In the genomic region with DNA sequence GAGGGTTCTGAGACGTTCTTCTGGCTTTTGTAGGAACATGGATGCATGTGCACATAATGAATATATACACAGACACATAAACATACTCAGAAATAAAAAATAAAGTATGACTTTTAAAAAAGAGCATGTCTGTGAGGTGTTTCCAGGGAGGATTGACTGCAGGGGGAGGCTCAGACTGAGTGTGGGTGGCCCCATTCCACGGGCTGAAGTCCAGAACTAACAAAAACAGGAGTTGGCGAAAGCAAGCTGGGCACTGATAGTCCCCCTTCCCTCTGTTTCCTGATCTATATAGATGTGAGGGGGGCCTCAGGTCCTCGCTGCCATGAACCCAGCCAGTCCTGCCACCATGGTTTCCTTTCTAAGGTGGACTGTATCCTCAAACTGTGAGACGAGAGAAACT, we compare ENCODE assay signal across 28 mouse cellular contexts. TPM values are rescaled to one million over a fixed set of nuclear protein-coding genes. Genes with fewer than 3 reads are reported as not detected.
DNase-seq lines count a peak whose midpoint lies in the region; ATAC-seq and TF ChIP-seq lines count a peak whose summit lies in the region.
"Had no signal": no experiment of that assay in that cellular context is flagged by ENCODE, and none has a peak within 500 bp of the region (broad histone marks: within the 10 kb centered on the region; RNA-seq: fewer than 3 reads in every experiment).

No protein-coding gene starts in this region.

- 50% methylated on average over 5 of the region's 5 CpGs for WGBS in embryonic facial prominence, embryonic 13.5 days
- 79% methylated on average over 5 of the region's 5 CpGs for WGBS in embryonic facial prominence, embryonic 10.5 days
- WGBS in kidney, adult 2 months: 73% methylated on average over 5 of the region's 5 CpGs
- WGBS in limb, embryonic 13.5 days: 48% methylated on average over 5 of the region's 5 CpGs
- 81% methylated on average over 5 of the region's 5 CpGs for WGBS in limb, embryonic 10.5 days
- 70% methylated on average over 5 of the region's 5 CpGs for WGBS in neural tube, embryonic 15.5 days

- no peaks in the 10 kb centered on the region for H3K36me3 ChIP-seq in embryonic facial prominence, embryonic 13.5 days
- H3K36me3 ChIP-seq in embryonic facial prominence, embryonic 10.5 days (replicated peaks): no peaks in the 10 kb centered on the region
- no peaks in the 10 kb centered on the region for H3K36me3 ChIP-seq in kidney, adult 2 months (ENCODE audit: control insufficient read depth, insufficient read depth, low read length)
- H3K36me3 ChIP-seq in limb, embryonic 13.5 days: no peaks in the 10 kb centered on the region
- H3K36me3 ChIP-seq in limb, embryonic 10.5 days: no peaks in the 10 kb centered on the region
- H3K36me3 ChIP-seq in neural tube, embryonic 15.5 days: no peaks in the 10 kb centered on the region
- H3K36me3 ChIP-seq: embryonic facial prominence, embryonic 15.5 days; forebrain, embryonic 12.5 days; heart, embryonic 12.5 days; hindbrain, embryonic 15.5 days; kidney, embryonic 15.5 days; liver, embryonic 15.5 days; neural tube, embryonic 12.5 days had no signal

- TF ChIP-seq POLR2A in kidney, adult 2 months (IDR thresholded peaks at IDR 0.05; ENCODE audit: low read depth, low read length): no peak

- H3K4me2 ChIP-seq in embryonic facial prominence, embryonic 13.5 days: no peak overlapping the region; the same call in 1 of the 2 replicates
- H3K4me2 ChIP-seq in limb, embryonic 13.5 days (replicated peaks): 0 out of 2 replicates have a peak overlapping the region, but pooled peaks have one; percentile 14
- no peak overlapping the region for H3K4me2 ChIP-seq in neural tube, embryonic 15.5 days
- H3K4me2 ChIP-seq: embryonic facial prominence, embryonic 15.5 days; forebrain, embryonic 12.5 days; heart, embryonic 12.5 days; hindbrain, embryonic 15.5 days; kidney, embryonic 15.5 days; liver, embryonic 15.5 days; lung, embryonic 14.5 days; neural tube, embryonic 12.5 days had no signal

- H3K27ac ChIP-seq in embryonic facial prominence, embryonic 13.5 days: 0 out of 2 replicates have a peak overlapping the region, but pooled peaks have one; percentile 44
- H3K27ac ChIP-seq in embryonic facial prominence, embryonic 10.5 days (replicated peaks): no peak overlapping the region
- no peak overlapping the region for H3K27ac ChIP-seq in kidney, adult 2 months (ENCODE audit: insufficient read depth, low read depth, low read length)
- H3K27ac ChIP-seq in limb, embryonic 13.5 days: no peak overlapping the region
- H3K27ac ChIP-seq in limb, embryonic 10.5 days: no peak overlapping the region
- no peak overlapping the region for H3K27ac ChIP-seq in neural tube, embryonic 15.5 days (replicated peaks)
- H3K27ac ChIP-seq: embryonic facial prominence, embryonic 15.5 days; forebrain, embryonic 12.5 days; heart, adult 2 months; hindbrain, embryonic 15.5 days; kidney, embryonic 15.5 days; liver, embryonic 15.5 days; neural tube, embryonic 12.5 days had no signal

- DNase-seq in embryonic facial prominence, embryonic 10.5 days (ENCODE audit: low spot score): no peak
- peak; percentile 23 for DNase-seq in kidney, adult 2 months
- DNase-seq in kidney, adult 8-10 months: no peak
- no peak for DNase-seq in limb, embryonic 10.5 days (ENCODE audit: low spot score)
- DNase-seq: adrenal gland, postnatal 10 days; cerebellum, adult 8-10 months; gastrocnemius, postnatal 36 days; heart, adult 2 months; heart, postnatal 4 days; layer of hippocampus, adult 9-11 months; lung, embryonic 14.5 days; lung, postnatal 14 days; retina, postnatal 1 day; right cerebral cortex, postnatal 14 days; thymus, postnatal 4 days had no signal

- H3K9ac ChIP-seq in embryonic facial prominence, embryonic 13.5 days: no peak overlapping the region
- no peak overlapping the region for H3K9ac ChIP-seq in limb, embryonic 13.5 days
- no peak overlapping the region for H3K9ac ChIP-seq in neural tube, embryonic 15.5 days (replicated peaks)
- H3K9ac ChIP-seq: embryonic facial prominence, embryonic 15.5 days; forebrain, embryonic 12.5 days; heart, embryonic 12.5 days; hindbrain, embryonic 15.5 days; kidney, embryonic 15.5 days; liver, embryonic 15.5 days; lung, embryonic 14.5 days; neural tube, embryonic 12.5 days had no signal

- H3K4me3 ChIP-seq in embryonic facial prominence, embryonic 13.5 days: no peak overlapping the region
- no peak overlapping the region for H3K4me3 ChIP-seq in embryonic facial prominence, embryonic 10.5 days
- no peak overlapping the region for H3K4me3 ChIP-seq in kidney, adult 2 months (ENCODE audit: insufficient read depth, low read depth, low read length)
- no peak overlapping the region for H3K4me3 ChIP-seq in limb, embryonic 13.5 days
- H3K4me3 ChIP-seq in limb, embryonic 10.5 days: no peak overlapping the region
- H3K4me3 ChIP-seq in neural tube, embryonic 15.5 days (replicated peaks): no peak overlapping the region
- H3K4me3 ChIP-seq: embryonic facial prominence, embryonic 15.5 days; forebrain, embryonic 12.5 days; heart, adult 2 months; heart, embryonic 12.5 days; hindbrain, embryonic 15.5 days; kidney, embryonic 15.5 days; liver, embryonic 15.5 days; neural tube, embryonic 12.5 days had no signal

- no peak for TF ChIP-seq CTCF in kidney, adult 2 months (conservative IDR thresholded peaks at IDR 0.05; ENCODE audit: insufficient read depth, insufficient read length, low read depth, low read length)

- peaks cover 15% of the 10 kb centered on the region for H3K4me1 ChIP-seq in embryonic facial prominence, embryonic 13.5 days
- 0 out of 2 replicates have a peak, but pooled peaks cover 3% of the 10 kb centered on the region for H3K4me1 ChIP-seq in embryonic facial prominence, embryonic 10.5 days
- H3K4me1 ChIP-seq in kidney, adult 2 months (ENCODE audit: control insufficient read depth, insufficient read depth, low read length): no peaks in the 10 kb centered on the region
- peaks cover 15% of the 10 kb centered on the region; the same call in 1 of the 2 replicates for H3K4me1 ChIP-seq in limb, embryonic 13.5 days
- H3K4me1 ChIP-seq in limb, embryonic 10.5 days: peaks cover 2% of the 10 kb centered on the region; the same call in 1 of the 2 replicates
- H3K4me1 ChIP-seq in neural tube, embryonic 15.5 days: peaks cover 5% of the 10 kb centered on the region; the same call in 1 of the 2 replicates
- H3K4me1 ChIP-seq: forebrain, embryonic 12.5 days; hindbrain, embryonic 15.5 days; liver, embryonic 15.5 days; neural tube, embryonic 12.5 days had no signal

- H3K9me3 ChIP-seq in embryonic facial prominence, embryonic 13.5 days: no peaks in the 10 kb centered on the region
- H3K9me3 ChIP-seq in embryonic facial prominence, embryonic 10.5 days: no peaks in the 10 kb centered on the region
- H3K9me3 ChIP-seq in limb, embryonic 13.5 days: no peaks in the 10 kb centered on the region
- H3K9me3 ChIP-seq in limb, embryonic 10.5 days (replicated peaks): no peaks in the 10 kb centered on the region
- no peaks in the 10 kb centered on the region for H3K9me3 ChIP-seq in neural tube, embryonic 15.5 days (replicated peaks)
- H3K9me3 ChIP-seq: embryonic facial prominence, embryonic 15.5 days; forebrain, embryonic 12.5 days; G1E; heart, embryonic 12.5 days; hindbrain, embryonic 15.5 days; kidney, embryonic 15.5 days; liver, embryonic 15.5 days; neural tube, embryonic 12.5 days had no signal

- H3K27me3 ChIP-seq in embryonic facial prominence, embryonic 13.5 days: no peaks in the 10 kb centered on the region
- H3K27me3 ChIP-seq in embryonic facial prominence, embryonic 10.5 days (replicated peaks; ENCODE audit: low read depth, poor library complexity, severe bottlenecking): no peaks in the 10 kb centered on the region
- no peaks in the 10 kb centered on the region for H3K27me3 ChIP-seq in kidney, adult 2 months (replicated peaks; ENCODE audit: control insufficient read depth, insufficient read depth, low read length)
- H3K27me3 ChIP-seq in limb, embryonic 13.5 days: no peaks in the 10 kb centered on the region
- H3K27me3 ChIP-seq in limb, embryonic 10.5 days (ENCODE audit: low read depth, poor library complexity, severe bottlenecking): no peaks in the 10 kb centered on the region
- H3K27me3 ChIP-seq in neural tube, embryonic 15.5 days (replicated peaks): no peaks in the 10 kb centered on the region
- H3K27me3 ChIP-seq: embryonic facial prominence, embryonic 15.5 days; forebrain, embryonic 12.5 days; heart, embryonic 12.5 days; hindbrain, embryonic 15.5 days; kidney, embryonic 15.5 days; liver, embryonic 15.5 days; neural tube, embryonic 12.5 days had no signal

- ATAC-seq in embryonic facial prominence, embryonic 13.5 days (ENCODE audit: insufficient number of reproducible peaks, insufficient read depth, low FRiP score, low TSS enrichment, low read depth): no peak
- ATAC-seq in limb, embryonic 13.5 days (ENCODE audit: low FRiP score, low read depth): no peak
- peak; percentile 59; the same call in 1 of the 2 replicates for ATAC-seq in neural tube, embryonic 15.5 days (ENCODE audit: low FRiP score)
- ATAC-seq: intestine, postnatal 0 days; midbrain, embryonic 16.5 days had no signal

RNA-seq across cellular contexts. Expression of gene Zfp277, which starts 57.9 kb away (rescaled TPM):
- 37.9 and 39.3 TPM in 2 replicates for polyA plus RNA-seq in embryonic facial prominence, embryonic 13.5 days (2015; fragmentation: Nextera tagmentation; extraction: Ambion mirVana)
- polyA plus RNA-seq in embryonic facial prominence, embryonic 10.5 days (2016; fragmentation: Nextera tagmentation; extraction: Ambion mirVana): 39.0 and 39.9 TPM in 2 replicates
- 5.9 and 7.3 TPM in 2 replicates for polyA plus RNA-seq in kidney, adult 2 months (2012; rRNA removed)
- polyA plus RNA-seq in limb, embryonic 13.5 days (2015; fragmentation: Nextera tagmentation; extraction: Ambion mirVana): 36.4 and 37.6 TPM in 2 replicates
- polyA plus RNA-seq in limb, embryonic 10.5 days (2016; fragmentation: Nextera tagmentation; extraction: Ambion mirVana): 37.9 and 38.9 TPM in 2 replicates
- 28.0 and 30.5 TPM in 2 replicates for polyA plus RNA-seq in neural tube, embryonic 15.5 days (2015; fragmentation: Nextera tagmentation; extraction: Ambion mirVana)

RNA-seq across cellular contexts. Expression of gene Dock4, which starts 58.0 kb away (rescaled TPM):
- polyA plus RNA-seq in embryonic facial prominence, embryonic 13.5 days (2015; fragmentation: Nextera tagmentation; extraction: Ambion mirVana): 19.2 and 19.9 TPM in 2 replicates
- polyA plus RNA-seq in embryonic facial prominence, embryonic 10.5 days (2016; fragmentation: Nextera tagmentation; extraction: Ambion mirVana): 18.1 and 19.5 TPM in 2 replicates
- polyA plus RNA-seq in kidney, adult 2 months (2012; rRNA removed): 4.1 and 4.3 TPM in 2 replicates
- 19.1 and 20.5 TPM in 2 replicates for polyA plus RNA-seq in limb, embryonic 13.5 days (2015; fragmentation: Nextera tagmentation; extraction: Ambion mirVana)
- polyA plus RNA-seq in limb, embryonic 10.5 days (2016; fragmentation: Nextera tagmentation; extraction: Ambion mirVana): 16.9 and 18.8 TPM in 2 replicates
- polyA plus RNA-seq in neural tube, embryonic 15.5 days (2015; fragmentation: Nextera tagmentation; extraction: Ambion mirVana): 25.4 and 34.6 TPM in 2 replicates
